Mouse (Mus musculus) liver, embryonic 11.5 days (tissue): Measurements from ENCODE around the gene Olfr772. TPM values are rescaled to one million over a fixed set of nuclear protein-coding genes. Genes with fewer than 3 reads are reported as not detected.
"Not testable (repeated sequence)": the region's sequence is repeated elsewhere in the genome, so short reads cannot be mapped to it uniquely, and the experiment has no call there.

Source experiments
- ATAC-seq: fragments of 200-750 bp; cut with Nextera tagmentation; replicated peaks from 2 replicates; pipeline ENCODE4 v1.8.0; 2017; ENCODE audit warnings: moderate number of reproducible peaks, mild to moderate bottlenecking, moderate TSS enrichment, moderate library complexity; ENCODE audit not compliant: low FRiP score
- DNase-seq: peaks from one replicate; pipeline ENCODE4 v3.0.0-alpha.2; 2017; ENCODE audit warnings: low spot score
- H3K27ac ChIP-seq: fragments of 300-500 bp; sonication (generic); 2 replicates; pipeline ENCODE4 v1.5.1; 2014; ENCODE audit warnings: mild to moderate bottlenecking, low read depth, low read length, control low read depth
- H3K27me3 ChIP-seq: fragments of 300-500 bp; sonication (generic); replicated peaks from 2 replicates; pipeline ENCODE4 v1.6.1; 2014; ENCODE audit warnings: low read length, mixed read lengths; ENCODE audit not compliant: control insufficient read depth, insufficient read depth
- H3K36me3 ChIP-seq: fragments of 300-500 bp; sonication (generic); 2 replicates; pipeline ENCODE4 v1.6.1; 2014; ENCODE audit warnings: mild to moderate bottlenecking, low read length, moderate library complexity, mixed read lengths; ENCODE audit not compliant: control insufficient read depth, insufficient read depth
- H3K4me1 ChIP-seq: fragments of 300-500 bp; sonication (generic); replicated peaks from 2 replicates; pipeline ENCODE4 v1.6.1; 2014; ENCODE audit warnings: low read length, mixed read lengths; ENCODE audit not compliant: control insufficient read depth, insufficient read depth
- H3K4me2 ChIP-seq: fragments of 300-500 bp; sonication (generic); 2 replicates; pipeline ENCODE4 v1.6.1; 2014; ENCODE audit warnings: mild to moderate bottlenecking, control low read depth, moderate library complexity
- H3K4me3 ChIP-seq: fragments of 300-500 bp; sonication (generic); 2 replicates; pipeline ENCODE4 v1.5.1; 2014; ENCODE audit warnings: low read depth, low read length, control low read depth
- H3K9ac ChIP-seq: fragments of 300-500 bp; sonication (generic); 2 replicates; pipeline ENCODE4 v1.6.1; 2014; ENCODE audit warnings: low read depth, low read length, control low read depth
- H3K9me3 ChIP-seq: fragments of 300-500 bp; sonication (generic); 2 replicates; pipeline ENCODE4 v1.6.1; 2016; ENCODE audit warnings: low read length, inconsistent platforms, mixed read lengths; ENCODE audit not compliant: control insufficient read depth
- WGBS: fragments of 180-500 bp; shearing (Covaris S2); extraction: QIAGEN DNeasy Blood & Tissue Kit; methylation state at CpG from one replicate; pipeline ENCODE4 v1.1.7; 2014; 5-methylcytosine and 5-hydroxymethylcytosine counted together
- polyA plus RNA-seq: library from polyadenylated mRNA; unstranded; fragments of >200 nt; fragmentation: Nextera tagmentation; extraction: Ambion mirVana; gene quantifications from 2 replicates; pipeline ENCODE4 v1.2.1, GENCODE M21; 2014

Olfr772 gene
- not detected in 2 replicates for polyA plus RNA-seq

- not testable (repeated sequence) for H3K9ac ChIP-seq, H3K4me1 ChIP-seq, H3K27me3 ChIP-seq, ATAC-seq, DNase-seq, H3K4me3 ChIP-seq, H3K27ac ChIP-seq, H3K36me3 ChIP-seq, H3K4me2 ChIP-seq, H3K9me3 ChIP-seq
- 75% methylated on average over 3 of the region's 4 CpGs for WGBS
Observed at GRCm38 (mm10) chr10:129177821-129178220, at the start of gene Olfr772. Gene Olfr772, minus strand, starts transcription at chr10:129177921.

DNA sequence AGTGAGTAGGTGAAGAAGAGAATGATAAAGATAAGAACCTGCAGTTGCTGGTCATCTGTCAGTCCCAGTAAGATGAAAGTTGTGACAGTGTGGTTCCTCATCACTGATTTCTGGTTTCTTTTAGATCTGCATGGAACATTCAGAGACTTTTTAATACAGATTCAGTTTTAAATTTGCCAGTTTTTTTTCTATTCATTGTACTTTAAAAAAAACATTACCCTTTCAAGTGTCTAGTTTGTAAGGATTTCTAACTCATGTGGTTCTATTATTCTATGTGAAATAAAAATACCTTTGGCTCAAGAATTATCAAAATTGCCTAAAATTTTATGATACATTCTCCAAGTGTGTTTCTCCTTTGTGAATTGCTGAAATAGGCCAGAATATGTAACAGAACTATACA lies 9.6 kb upstream of the Olfr772 start, which contains the start of gene Olfr773:
Olfr773 (minus strand) TSS at position 101 of the 400 bp plus-strand sequence.
- DNase-seq, H3K9ac ChIP-seq, H3K4me2 ChIP-seq, H3K27me3 ChIP-seq, H3K4me1 ChIP-seq, H3K4me3 ChIP-seq, H3K36me3 ChIP-seq, H3K27ac ChIP-seq, H3K9me3 ChIP-seq, ATAC-seq: not testable (repeated sequence)

- Histone ChIP-seq H3K4me3 (no peak within 1 kb of the TSS), H3K9ac (no peak within 1 kb of the TSS), H3K4me1 (no peaks in the 10 kb centered on the region), H3K36me3 (no peaks in the 10 kb centered on the region), H3K27me3 (no peaks in the 10 kb centered on the region), H3K4me2 (no peak within 1 kb of the TSS), H3K9me3 (no peaks in the 10 kb centered on the region), H3K27ac (no peak within 1 kb of the TSS)
- ATAC-seq (no peak), DNase-seq (no peak)
- 83% methylated on average over 1 of the region's 1 CpGs for WGBS
Observed at GRCm38 (mm10) chr10:129164651-129165050, 13.1 kb downstream of the Olfr772 start, which contains the start of gene Olfr771. Gene Olfr771, minus strand, starts transcription at chr10:129164751.

DNA sequence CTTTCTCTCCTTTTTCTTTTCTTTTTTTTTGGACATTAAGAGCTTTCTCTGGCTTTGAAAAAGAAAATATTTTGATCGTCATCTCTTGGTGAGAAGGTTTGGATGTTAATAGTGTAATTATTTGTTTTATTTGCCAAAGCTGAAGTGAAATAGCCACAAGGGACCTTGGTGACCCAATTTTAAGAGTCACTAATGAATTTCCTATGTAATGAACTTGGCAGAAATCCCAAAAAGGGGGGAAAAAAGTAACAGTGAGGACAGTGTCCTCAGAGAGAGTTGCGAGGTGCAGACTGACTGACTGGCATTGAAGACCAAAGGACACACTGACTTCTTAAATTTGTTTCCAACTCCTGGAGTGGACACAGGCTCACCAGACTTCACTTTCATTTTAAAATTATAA lies 38.8 kb downstream of the Olfr772 start, which contains the start of gene Olfr770:
Olfr770 (minus strand) TSS at position 101 of the 400 bp plus-strand sequence.
- H3K27ac ChIP-seq, result no peak within 1 kb of the TSS
- no peak for ATAC-seq
- no peaks in the 10 kb centered on the region for H3K27me3 ChIP-seq
- no peak for DNase-seq
- no peaks in the 10 kb centered on the region for H3K36me3 ChIP-seq
- no peak within 1 kb of the TSS for H3K9ac ChIP-seq
- H3K4me2 ChIP-seq, result no peak within 1 kb of the TSS
- 84% methylated on average over 2 of the region's 2 CpGs for WGBS
- no peaks in the 10 kb centered on the region for H3K9me3 ChIP-seq
- H3K4me1 ChIP-seq, result no peaks in the 10 kb centered on the region
- H3K4me3 ChIP-seq, result no peak within 1 kb of the TSS

Other genes starting within 250 kb of the Olfr772 start
- 0.14 and 0.21 TPM in 2 replicates for gene Itga7, start 244.1 kb downstream of the Olfr772 start, polyA plus RNA-seq
- gene Mettl7b, start 216.9 kb downstream of the Olfr772 start, polyA plus RNA-seq, result not detected in 2 replicates
- not detected in 2 replicates for gene Olfr9, start 188.5 kb downstream of the Olfr772 start, polyA plus RNA-seq
- gene Olfr763, start 167.1 kb downstream of the Olfr772 start, polyA plus RNA-seq, result not detected in 2 replicates
- gene Olfr764-ps1, start 138.0 kb downstream of the Olfr772 start, polyA plus RNA-seq, result not detected in 2 replicates
- not detected in 2 replicates for gene Olfr765, start 127.9 kb downstream of the Olfr772 start, polyA plus RNA-seq
- not detected in 2 replicates for gene Olfr766-ps1, start 108.9 kb downstream of the Olfr772 start, polyA plus RNA-seq
- not detected in 2 replicates for gene Olfr767, start 95.0 kb downstream of the Olfr772 start, polyA plus RNA-seq
- gene Olfr768, start 78.5 kb downstream of the Olfr772 start, polyA plus RNA-seq, result not detected in 2 replicates
- not detected in 2 replicates for gene Olfr769, start 60.1 kb downstream of the Olfr772 start, polyA plus RNA-seq
- gene Olfr770, start 38.9 kb downstream of the Olfr772 start, polyA plus RNA-seq, result not detected in 2 replicates
- not detected in 2 replicates for gene Olfr771, start 13.2 kb downstream of the Olfr772 start, polyA plus RNA-seq
- gene Olfr773, start 9.5 kb upstream of the Olfr772 start, polyA plus RNA-seq, result not detected in 2 replicates
- gene Olfr774, start 58.3 kb upstream of the Olfr772 start, polyA plus RNA-seq, result not detected in 2 replicates
- not detected in 2 replicates for gene Olfr775, start 70.5 kb upstream of the Olfr772 start, polyA plus RNA-seq
- gene Olfr776, start 81.2 kb upstream of the Olfr772 start, polyA plus RNA-seq, result not detected in 2 replicates
- not detected in 2 replicates for gene Olfr777, start 93.6 kb upstream of the Olfr772 start, polyA plus RNA-seq
- not detected in 2 replicates for gene Olfr780, start 140.2 kb upstream of the Olfr772 start, polyA plus RNA-seq
- not detected in 2 replicates for gene Olfr781, start 150.9 kb upstream of the Olfr772 start, polyA plus RNA-seq
- not detected in 2 replicates for gene Olfr782, start 170.9 kb upstream of the Olfr772 start, polyA plus RNA-seq
- 0.07 TPM in 1 of 2 replicates, not detected in the other for gene Olfr784, start 206.2 kb upstream of the Olfr772 start, polyA plus RNA-seq
- not detected in 2 replicates for gene Olfr785, start 227.5 kb upstream of the Olfr772 start, polyA plus RNA-seq
- not detected in 2 replicates for gene Olfr786, start 249.4 kb upstream of the Olfr772 start, polyA plus RNA-seq